Mouse (Mus musculus) 3T3-L1 (cell line): ENCODE data around the gene Greb1.

ENCODE experiments used
- DNase-seq: peaks from one replicate; pipeline ENCODE4 v3.0.0-alpha.2; 2015; ENCODE audit warnings: low read depth, low spot score

The Greb1 gene

DNA sequence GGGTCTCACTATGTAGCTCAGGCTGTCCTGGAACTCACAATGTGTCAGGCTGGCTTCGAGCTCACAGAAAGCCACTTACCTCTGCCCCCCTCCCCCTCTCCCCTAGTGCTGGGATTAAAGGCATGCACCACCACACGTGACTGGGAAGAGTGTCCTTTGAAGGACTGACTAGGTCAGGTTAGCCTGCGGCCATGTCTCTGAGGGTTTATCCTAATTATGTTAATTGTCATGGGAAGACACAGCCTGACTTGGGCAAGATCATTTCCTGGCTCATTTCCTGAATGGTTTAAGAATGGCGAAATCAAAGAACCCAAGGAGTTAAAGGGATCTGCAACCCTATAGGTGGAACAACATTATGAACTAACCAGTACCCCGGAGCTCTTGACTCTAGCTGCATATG is 105.9 kb downstream of the Greb1 start:
- DNase-seq, result no peak

- DNase-seq, result no peak
These were observed 110.1 kb downstream of the Greb1 start for GRCm38 (mm10) chr12:16690631-16691030.

DNA sequence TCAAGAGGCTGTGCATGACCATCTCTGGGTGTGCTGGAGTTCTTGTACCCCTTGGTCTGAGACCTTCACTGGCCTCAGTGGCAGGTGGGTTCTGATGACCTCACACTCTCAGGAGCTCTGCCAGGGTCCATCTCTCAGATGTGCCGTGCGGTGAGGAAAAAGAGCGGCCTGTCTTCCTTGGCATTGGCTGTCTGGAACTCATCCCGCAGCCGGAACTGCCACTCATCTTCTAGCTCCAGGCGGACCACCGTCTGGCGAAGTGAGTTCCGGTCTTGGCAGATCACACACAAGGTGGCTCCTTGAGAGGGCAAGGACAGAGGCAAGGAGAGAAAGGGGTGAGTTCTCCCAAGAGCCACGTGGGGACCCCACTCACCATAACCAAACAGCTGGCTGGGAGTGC is 128.4 kb downstream of the Greb1 start:
- DNase-seq, result no peak

GRCm38 (mm10) chr12:16669176-16669575 is 131.5 kb downstream of the Greb1 start:
- no peak for DNase-seq

DNA sequence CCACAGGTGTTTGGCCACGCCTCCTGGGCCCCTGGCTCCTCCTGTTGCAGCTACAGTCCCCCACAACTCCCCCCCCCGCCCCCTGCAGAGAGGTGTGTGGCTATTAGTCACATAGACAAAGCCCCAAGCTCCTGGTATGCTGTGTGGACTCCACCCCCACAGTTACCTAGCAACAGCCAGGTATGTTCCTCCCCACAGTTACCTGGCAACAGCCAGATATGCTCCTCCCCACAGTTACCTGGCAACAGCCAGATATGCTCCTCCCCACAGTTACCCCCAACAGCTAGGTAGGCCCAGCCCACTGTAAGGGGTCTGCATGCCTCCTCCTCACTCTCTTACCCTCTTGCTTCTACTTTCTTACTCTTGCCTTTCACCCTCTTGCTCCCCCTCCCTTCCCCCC is 135.7 kb downstream of the Greb1 start:
- DNase-seq, result no peak

DNA sequence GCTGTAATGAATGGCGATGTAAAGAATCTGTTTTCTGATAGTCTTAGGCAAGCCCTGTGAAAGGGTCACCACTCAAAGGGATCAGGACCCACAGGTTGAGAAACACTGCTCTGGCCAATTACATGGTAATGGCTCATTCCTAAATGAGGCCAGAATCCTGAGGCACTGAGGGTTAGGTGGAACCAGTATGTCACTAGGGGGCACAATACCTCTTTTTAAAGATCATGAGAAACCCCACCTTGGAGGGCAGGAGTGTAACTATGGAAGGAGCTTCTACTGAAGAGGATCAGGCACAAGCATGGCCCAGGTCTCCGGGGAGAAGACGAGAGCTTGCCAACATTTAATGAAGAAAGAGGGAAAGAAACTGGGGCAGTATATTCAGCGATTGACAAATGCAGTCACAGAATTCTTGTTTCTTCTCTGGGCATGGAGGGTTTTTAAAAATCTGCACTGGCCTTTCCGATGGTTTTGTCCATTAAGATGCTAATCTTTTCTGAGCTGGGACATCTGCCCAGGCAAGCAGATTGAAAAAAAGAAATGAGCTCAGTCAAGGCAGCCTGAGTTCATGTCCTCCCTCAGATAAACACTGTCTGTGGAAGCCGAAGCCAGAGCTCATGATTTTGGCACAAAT is 137.6 kb downstream of the Greb1 start:
- DNase-seq, result peak; percentile 15

GRCm38 (mm10) chr12:16661936-16662335 is 138.8 kb downstream of the Greb1 start:
- DNase-seq, result no peak

- DNase-seq, result no peak
These were observed 139.2 kb downstream of the Greb1 start for GRCm38 (mm10) chr12:16661459-16661858.

DNA sequence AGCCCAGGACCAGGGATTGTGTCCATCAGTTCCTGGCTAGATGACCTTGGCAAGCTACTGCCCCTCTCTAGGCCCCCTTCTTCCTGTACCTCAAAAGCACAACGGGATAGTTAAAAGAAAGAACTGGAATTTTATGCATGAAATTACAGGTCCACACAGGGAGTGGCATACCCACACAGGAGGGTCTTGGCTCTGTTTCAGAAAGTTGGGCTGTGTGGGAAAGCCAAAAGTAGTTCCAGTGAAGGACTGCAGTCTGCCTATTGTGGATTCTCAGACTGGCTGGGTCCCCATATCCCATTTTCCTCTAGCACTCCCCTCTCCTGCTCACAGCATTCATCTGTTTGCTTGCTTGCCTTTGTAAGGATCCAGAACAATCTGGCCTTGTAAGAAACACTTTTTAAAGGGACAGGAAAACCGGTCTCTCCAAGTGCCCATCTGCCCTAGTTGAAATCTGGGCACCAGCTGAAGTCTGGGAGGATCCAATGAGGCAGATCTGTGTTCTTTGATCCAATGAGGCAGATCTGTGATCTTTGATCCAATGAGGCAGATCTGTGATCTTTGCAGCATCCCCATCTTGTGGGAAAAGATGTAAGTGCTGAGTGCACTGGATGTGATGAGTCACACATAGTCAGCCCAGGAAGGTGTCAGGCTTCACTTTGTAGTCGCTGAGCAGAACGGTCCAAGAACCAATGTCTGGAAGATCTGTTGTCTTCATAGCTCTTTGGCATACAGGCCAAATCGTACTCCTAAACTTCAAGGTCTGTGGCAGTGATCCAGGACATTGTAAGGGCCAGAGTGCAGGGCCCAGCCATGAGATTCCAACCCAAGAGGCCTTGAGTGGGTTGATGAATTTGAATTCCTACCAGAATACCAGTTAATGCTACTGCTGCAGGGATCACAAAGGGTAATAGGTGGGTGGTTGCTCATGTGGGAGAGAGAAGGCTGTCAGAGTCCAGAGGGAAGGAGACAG is 143.5 kb downstream of the Greb1 start:
- peak; percentile 81 for DNase-seq

GRCm38 (mm10) chr12:16655604-16656003 is 145.1 kb downstream of the Greb1 start:
- DNase-seq, result no peak

DNA sequence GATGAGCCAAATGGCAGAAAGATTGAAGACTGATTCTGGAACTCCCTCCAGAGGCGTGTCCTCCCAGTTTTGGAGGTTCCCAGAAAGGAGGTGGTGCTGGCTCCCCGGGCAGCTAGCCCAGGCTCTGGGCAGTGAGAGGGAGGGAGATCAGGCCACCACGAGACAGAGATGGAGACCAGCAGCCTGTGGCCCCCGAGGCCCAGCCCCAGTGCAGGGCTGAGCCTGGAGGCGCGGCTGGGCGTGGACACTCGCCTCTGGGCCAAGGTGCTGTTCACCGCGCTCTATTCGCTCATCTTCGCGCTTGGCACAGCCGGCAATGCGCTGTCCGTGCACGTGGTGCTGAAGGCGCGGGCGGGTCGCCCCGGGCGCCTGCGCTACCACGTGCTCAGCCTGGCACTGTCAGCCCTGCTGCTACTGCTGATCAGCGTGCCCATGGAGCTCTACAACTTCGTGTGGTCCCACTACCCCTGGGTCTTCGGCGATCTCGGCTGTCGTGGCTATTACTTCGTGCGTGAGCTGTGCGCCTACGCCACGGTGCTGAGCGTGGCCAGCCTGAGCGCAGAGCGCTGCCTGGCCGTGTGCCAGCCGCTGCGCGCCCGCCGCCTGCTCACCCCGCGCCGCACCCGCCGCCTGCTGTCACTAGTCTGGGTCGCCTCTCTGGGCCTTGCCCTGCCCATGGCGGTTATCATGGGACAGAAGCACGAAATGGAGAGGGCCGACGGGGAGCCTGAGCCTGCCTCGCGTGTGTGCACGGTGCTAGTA is 147.2 kb downstream of the Greb1 start, which contains the start of gene Ntsr2:
Gene Ntsr2, plus strand, starts transcription at position 51 of the 762 bp plus-strand sequence.
- DNase-seq, result no peak

DNA sequence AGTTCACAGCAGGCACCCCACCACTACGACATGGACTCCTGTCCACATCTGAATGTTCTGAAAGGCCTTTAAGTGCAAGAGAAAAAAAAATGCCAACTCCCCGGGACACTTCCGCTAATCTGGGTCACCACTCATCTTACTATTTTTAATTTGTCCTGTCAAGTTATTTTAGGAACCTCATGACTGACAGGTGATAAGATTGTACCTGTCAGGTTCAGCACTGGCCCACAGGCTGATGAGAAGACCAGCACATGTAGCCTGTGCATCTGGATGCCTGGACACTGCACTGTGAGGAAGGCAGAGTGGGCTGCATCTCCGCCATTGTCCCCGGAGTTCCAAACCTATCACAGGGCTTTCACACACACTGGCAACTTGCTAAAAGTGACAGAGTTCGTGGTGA is 150.9 kb downstream of the Greb1 start:
- no peak for DNase-seq

- DNase-seq, result no peak
These were observed 152.4 kb downstream of the Greb1 start for GRCm38 (mm10) chr12:16648273-16648672.

DNA sequence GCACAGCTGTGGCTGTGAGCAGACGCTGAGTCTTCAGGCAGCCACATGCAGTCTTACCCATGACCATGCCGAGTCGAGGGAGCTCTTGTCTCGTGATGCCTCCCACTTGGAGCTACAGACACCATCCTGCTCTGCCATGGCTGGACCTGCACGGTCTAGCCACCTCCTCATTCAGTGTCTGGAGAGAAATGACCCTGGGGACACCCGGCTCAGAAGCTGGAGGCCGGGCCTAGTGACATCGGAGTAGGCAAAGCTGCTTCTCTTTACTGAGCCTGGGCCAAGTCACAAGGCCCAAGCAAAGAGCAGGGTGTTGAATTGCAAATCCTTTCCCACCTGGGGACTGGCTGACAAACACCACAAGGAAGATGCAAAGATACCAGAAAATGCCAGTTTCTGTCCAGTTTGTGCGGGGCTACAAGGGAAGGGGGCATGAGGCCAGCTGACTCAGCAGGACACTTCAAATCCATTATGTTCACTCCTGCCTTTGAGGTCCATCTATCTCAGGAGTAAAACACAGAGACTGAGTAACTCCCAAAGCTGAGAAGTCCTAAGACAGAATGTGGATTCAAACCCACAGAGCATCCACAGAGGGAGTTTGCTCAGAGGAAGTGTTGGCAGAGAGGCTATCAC is 153.8 kb downstream of the Greb1 start:
- DNase-seq, result no peak

GRCm38 (mm10) chr12:16644698-16645097 is 156.0 kb downstream of the Greb1 start:
- no peak for DNase-seq

- no peak for DNase-seq
These were observed 157.0 kb downstream of the Greb1 start for GRCm38 (mm10) chr12:16643508-16644345.

DNA sequence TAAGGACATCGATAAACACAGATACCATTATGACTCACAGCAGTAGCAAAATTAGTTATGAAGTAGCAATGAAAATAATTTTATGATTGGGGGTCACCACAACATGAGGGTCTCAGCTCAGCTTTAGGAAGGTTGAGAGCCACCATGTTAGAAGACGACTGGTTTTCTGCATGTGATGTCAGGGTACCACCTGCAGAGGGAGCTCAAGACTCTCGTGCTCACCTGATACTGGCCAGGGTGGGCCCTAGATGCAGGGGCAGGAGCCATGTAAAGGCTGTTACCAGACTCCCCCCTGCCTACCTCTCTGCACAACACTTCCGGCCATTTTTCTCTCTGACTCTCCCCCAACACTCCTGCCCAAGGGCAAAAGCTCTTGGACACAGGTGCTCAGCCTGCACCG is 158.7 kb downstream of the Greb1 start:
- DNase-seq, result no peak

DNA sequence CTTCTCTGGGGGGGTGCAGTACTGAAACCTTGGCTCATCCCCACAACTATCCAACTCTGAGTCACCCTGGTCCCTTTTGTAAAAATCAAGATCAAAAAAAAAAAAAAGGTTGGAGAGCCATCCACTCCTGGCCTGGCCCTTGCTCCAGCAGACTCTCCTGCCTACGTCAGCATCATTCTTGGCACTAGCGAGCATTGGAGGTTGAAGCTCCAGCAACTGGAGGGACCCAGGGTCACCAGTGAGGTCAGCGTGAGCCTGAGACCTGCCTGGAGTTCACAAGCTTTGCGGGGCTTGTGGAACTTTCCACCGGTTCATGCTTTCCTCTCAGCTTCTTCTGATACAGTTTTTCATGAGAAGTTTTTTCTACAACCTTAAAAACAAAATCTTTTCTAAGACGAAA is 160.6 kb downstream of the Greb1 start:
- DNase-seq, result no peak

- no peak for DNase-seq
These were observed 161.5 kb downstream of the Greb1 start for GRCm38 (mm10) chr12:16639078-16639771.

GRCm38 (mm10) chr12:16635816-16636215 is 164.9 kb downstream of the Greb1 start:
- peak; percentile 49 for DNase-seq
